Mouse (Mus musculus) heart, embryonic 14.5 days (tissue): ENCODE results near the gene Mlh1. TPM values are rescaled to one million over a fixed set of nuclear protein-coding genes. Genes with fewer than 3 reads are reported as not detected.

ENCODE experiments used
- ATAC-seq: fragments of 200-750 bp; cut with Nextera tagmentation; 2 replicates; pipeline ENCODE4 v1.8.0; 2017; ENCODE audit warnings: low read depth, moderate TSS enrichment; ENCODE audit not compliant: insufficient number of reproducible peaks, insufficient read depth, low FRiP score
- H3K27ac ChIP-seq, 2 experiments: fragments of 200-500 bp in 1 of 2; fragments of 300-500 bp in 1 of 2; sonication (generic) in 1 of 2; replicated peaks in 1 of 2; 2 replicates each; pipeline ENCODE4 v1.5.1; 2012 to 2014; ENCODE audit warnings: low read depth in 2 of 2, low read length in 2 of 2, control low read depth in 1 of 2, mild to moderate bottlenecking in 1 of 2, mixed read lengths in 1 of 2; ENCODE audit not compliant: control insufficient read depth in 1 of 2, insufficient read depth in 1 of 2
- H3K27me3 ChIP-seq: fragments of 300-500 bp; sonication (generic); 2 replicates; pipeline ENCODE4 v1.6.1; 2014; ENCODE audit warnings: mild to moderate bottlenecking, low read length, control low read depth; ENCODE audit not compliant: control insufficient read depth, insufficient read depth
- H3K36me3 ChIP-seq: fragments of 300-500 bp; sonication (generic); 2 replicates; pipeline ENCODE4 v1.6.1; 2014; ENCODE audit warnings: mild to moderate bottlenecking, control low read depth, low read length, mixed read lengths; ENCODE audit not compliant: control insufficient read depth, insufficient read depth
- H3K4me1 ChIP-seq, 2 experiments: fragments of 200-500 bp in 1 of 2; fragments of 300-500 bp in 1 of 2; sonication (generic) in 1 of 2; 2 replicates each; pipeline ENCODE4 v1.6.1; 2012 to 2014; ENCODE audit warnings: low read length in 2 of 2, control low read depth in 1 of 2, mixed read lengths in 1 of 2; ENCODE audit not compliant: control insufficient read depth in 2 of 2, insufficient read depth in 2 of 2
- H3K4me2 ChIP-seq: fragments of 300-500 bp; sonication (generic); 2 replicates; pipeline ENCODE4 v1.6.1; 2014; ENCODE audit warnings: mild to moderate bottlenecking, low read length
- H3K4me3 ChIP-seq, 2 experiments: fragments of 200-500 bp in 1 of 2; fragments of 300-500 bp in 1 of 2; sonication (generic) in 1 of 2; 2 replicates each; pipeline ENCODE4 v1.5.1; 2012 to 2014; ENCODE audit warnings: low read length in 2 of 2, mild to moderate bottlenecking in 2 of 2, control low read depth in 1 of 2, low read depth in 1 of 2, moderate library complexity in 1 of 2; ENCODE audit not compliant: control insufficient read depth in 1 of 2, insufficient read depth in 1 of 2
- H3K9ac ChIP-seq: fragments of 300-500 bp; sonication (generic); 2 replicates; pipeline ENCODE4 v1.6.1; 2014; ENCODE audit warnings: mild to moderate bottlenecking, low read length
- H3K9me3 ChIP-seq: fragments of 300-500 bp; sonication (generic); 2 replicates; pipeline ENCODE4 v1.6.1; 2016; ENCODE audit warnings: low read length, control low read depth; ENCODE audit not compliant: control insufficient read depth
- WGBS: fragments of 180-500 bp; shearing (Covaris S2); extraction: QIAGEN DNeasy Blood & Tissue Kit; methylation state at CpG from one replicate; pipeline ENCODE4 v1.1.7; 2014; 5-methylcytosine and 5-hydroxymethylcytosine counted together
- polyA plus RNA-seq: library from polyadenylated mRNA; unstranded; fragments of >200 nt; fragmentation: Nextera tagmentation; extraction: Ambion mirVana; gene quantifications from 2 replicates; pipeline ENCODE4 v1.2.1, GENCODE M21; 2014

Mlh1 gene
- polyA plus RNA-seq, 1 experiment from 2014 or later: 34.1 TPM

DNA sequence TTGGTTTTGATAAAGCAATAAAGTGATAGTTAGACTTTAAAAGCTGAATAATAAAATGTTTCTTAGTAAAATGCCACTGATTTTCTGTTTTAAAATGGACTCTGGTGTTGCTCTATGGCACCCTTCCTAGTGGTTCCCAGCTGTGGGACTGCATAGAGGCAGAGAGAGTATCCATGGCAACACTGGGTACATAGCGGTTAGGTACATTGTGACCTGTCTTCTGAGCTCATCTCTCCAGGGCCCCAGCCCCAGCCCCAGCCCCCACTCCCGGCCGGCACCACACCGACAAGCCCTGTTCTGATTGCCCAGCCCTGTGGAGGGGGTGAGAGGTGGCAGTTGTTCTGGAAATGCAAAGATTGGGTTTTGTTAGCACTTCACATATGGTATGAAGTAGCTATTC is 86.7 kb downstream of the Mlh1 start:
- 81% methylated on average over 4 of the region's 4 CpGs for WGBS
- no peaks in the 10 kb centered on the region for H3K9me3 ChIP-seq
- no peak overlapping the region for H3K4me3 ChIP-seq
- no peak overlapping the region for H3K9ac ChIP-seq
- H3K4me1 ChIP-seq: peaks cover 0 to 6% of the 10 kb centered on the region in 2 experiments; a peak in 3 of 4 replicates
- no peaks in the 10 kb centered on the region for H3K27me3 ChIP-seq
- no peak overlapping the region for H3K4me2 ChIP-seq
- H3K36me3 ChIP-seq: peaks cover 31% of the 10 kb centered on the region
- no peak overlapping the region for H3K27ac ChIP-seq
- no peak for ATAC-seq

GRCm38 (mm10) chr9:111182176-111182575 is 89.4 kb downstream of the Mlh1 start:
- no peak for ATAC-seq
- 64% methylated on average over 3 of the region's 3 CpGs for WGBS
- Histone ChIP-seq H3K9me3 (no peaks in the 10 kb centered on the region), H3K4me1 (peaks cover 0 to 6% of the 10 kb centered on the region in 2 experiments; a peak in 3 of 4 replicates), H3K4me3 (no peak overlapping the region), H3K27ac (no peak overlapping the region), H3K36me3 (peaks cover 25% of the 10 kb centered on the region), H3K9ac (no peak overlapping the region), H3K27me3 (no peaks in the 10 kb centered on the region), H3K4me2 (no peak overlapping the region)

DNA sequence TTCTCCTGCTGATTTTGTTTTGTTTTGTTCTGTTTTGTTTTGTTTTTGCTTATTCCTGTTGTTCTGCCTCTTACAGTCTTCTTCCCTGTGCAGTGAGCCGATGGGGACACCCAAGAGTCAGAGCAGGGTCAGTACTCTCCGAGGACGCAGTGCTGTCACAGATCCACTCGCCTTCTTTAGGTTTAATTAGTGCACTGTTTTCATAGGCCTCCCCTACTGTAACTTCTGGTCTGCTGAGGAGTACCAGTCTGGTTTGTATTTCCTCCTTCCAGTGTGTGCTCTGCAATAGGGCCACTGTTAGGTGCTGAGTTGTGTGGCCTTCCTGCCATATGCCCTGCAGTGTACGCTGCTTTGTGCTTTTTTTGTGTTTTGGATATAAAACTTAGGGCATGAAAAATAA is 92.6 kb downstream of the Mlh1 start:
- Histone ChIP-seq H3K9ac (no peak overlapping the region), H3K4me2 (no peak overlapping the region), H3K27me3 (no peaks in the 10 kb centered on the region), H3K4me1 (peaks cover 2 to 6% of the 10 kb centered on the region in 2 experiments; a peak in 3 of 4 replicates), H3K4me3 (no peak overlapping the region), H3K27ac (no peak overlapping the region), H3K9me3 (no peaks in the 10 kb centered on the region), H3K36me3 (peaks cover 27% of the 10 kb centered on the region)
- ATAC-seq: no peak
- 71% methylated on average over 5 of the region's 5 CpGs for WGBS

Other genes starting within 250 kb of the Mlh1 start
- gene Ccrl2, start 214.3 kb downstream of the Mlh1 start, polyA plus RNA-seq: 3.2 and 3.6 TPM in 2 replicates
- 75.3 and 78.8 TPM in 2 replicates for gene Lrrfip2, start 154.2 kb downstream of the Mlh1 start, polyA plus RNA-seq
- gene Epm2aip1, start 138 bp upstream of the Mlh1 start, polyA plus RNA-seq: 31.4 and 33.0 TPM in 2 replicates
- gene Trank1, start 39.9 kb upstream of the Mlh1 start, polyA plus RNA-seq: 0.04 and 0.05 TPM in 2 replicates
- gene Dclk3, start 167.3 kb upstream of the Mlh1 start, polyA plus RNA-seq: 0.75 and 0.88 TPM in 2 replicates